Mouse (Mus musculus): ENCODE data around the gene Stoml1.

DNA sequence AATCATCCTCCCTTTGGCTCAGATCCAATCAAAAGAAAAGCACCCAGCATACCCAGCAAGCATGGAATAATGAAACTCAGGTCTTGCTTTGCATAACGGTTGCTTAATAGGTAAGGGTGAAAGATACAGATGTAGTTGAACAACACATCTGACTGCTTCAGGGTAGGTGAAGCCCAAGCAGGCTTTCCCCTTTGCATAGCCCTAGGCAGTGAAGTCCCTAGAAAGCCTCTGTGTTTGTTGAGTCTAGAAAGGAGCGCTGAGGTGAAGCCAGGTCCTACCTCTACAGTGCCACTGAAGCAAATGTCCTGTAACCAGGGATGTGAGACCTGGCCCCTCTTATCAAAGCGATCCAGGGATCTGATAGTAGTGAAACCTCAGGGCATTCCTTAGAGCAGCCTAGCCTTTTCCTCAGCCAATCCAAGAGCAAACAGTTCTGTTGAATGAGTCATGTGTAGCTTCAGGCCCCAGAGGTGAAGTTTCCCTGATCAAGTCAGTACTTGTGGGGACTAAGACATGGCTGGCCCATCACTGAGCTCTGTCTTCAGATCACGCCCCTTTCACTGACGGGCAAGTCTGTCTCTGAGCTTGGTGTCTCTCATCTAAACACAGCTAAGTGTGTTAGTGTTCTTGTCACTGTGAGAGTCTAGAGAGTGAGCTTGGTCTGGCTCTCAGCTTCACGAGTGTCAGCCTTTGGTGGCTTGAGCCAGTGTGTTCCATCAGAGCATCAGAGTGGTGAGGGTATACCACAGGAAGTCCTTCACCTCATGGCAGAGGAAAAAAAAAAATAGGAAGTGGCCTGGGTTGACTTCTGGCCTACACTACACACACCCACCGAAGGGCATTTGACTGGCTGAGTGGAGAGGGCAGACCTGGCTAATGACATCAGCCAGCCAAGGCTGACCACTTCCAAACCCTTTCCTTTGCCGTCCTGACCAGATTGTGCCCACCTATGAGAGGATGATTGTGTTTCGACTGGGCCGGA, 3.0 kb downstream of the Stoml1 start:
- no peak for TF ChIP-seq CTCF (IDR thresholded peaks at IDR 0.05)
- no peak for TF ChIP-seq EP300 (IDR thresholded peaks at IDR 0.05)

All from lung, postnatal 0 days (tissue).